Mouse (Mus musculus): Measurements from ENCODE around the gene Rbks.

- TF ChIP-seq CTCF (IDR thresholded peaks at IDR 0.05; ENCODE audit: insufficient read depth, low read length) (no peak), POLR2A (IDR thresholded peaks at IDR 0.05; ENCODE audit: borderline replicate concordance, extremely low read depth, low read depth, low read length) (no peak)
Observed at GRCm38 (mm10) chr5:31668325-31668968, 29.0 kb downstream of the Rbks start.
